Mouse (Mus musculus) midbrain, embryonic 11.5 days (tissue): ENCODE measurements around the gene Fhad1. TPM values are rescaled to one million over a fixed set of nuclear protein-coding genes. Genes with fewer than 3 reads are reported as not detected.

Experiments used
- ATAC-seq: fragments of 200-750 bp; cut with Nextera tagmentation; 2 replicates; pipeline ENCODE4 v1.8.0; 2017; ENCODE audit warnings: moderate TSS enrichment, moderate library complexity; ENCODE audit not compliant: low FRiP score
- DNase-seq: peaks from one replicate; pipeline ENCODE4 v3.0.0; 2015; ENCODE audit warnings: low spot score; ENCODE audit errors: missing footprints
- H3K27ac ChIP-seq: fragments of 300-500 bp; sonication (generic); 2 replicates; pipeline ENCODE4 v1.5.1; 2014; ENCODE audit warnings: low read depth, low read length
- H3K27me3 ChIP-seq: fragments of 300-500 bp; sonication (generic); 2 replicates; pipeline ENCODE4 v1.6.1; 2014; ENCODE audit warnings: mild to moderate bottlenecking, low read length, moderate library complexity, mixed read lengths; ENCODE audit not compliant: control insufficient read depth, insufficient read depth
- H3K36me3 ChIP-seq: fragments of 300-500 bp; sonication (generic); 2 replicates; pipeline ENCODE4 v1.6.1; 2014; ENCODE audit warnings: mild to moderate bottlenecking, low read length, moderate library complexity, mixed read lengths; ENCODE audit not compliant: control insufficient read depth, insufficient read depth
- H3K4me1 ChIP-seq: fragments of 300-500 bp; sonication (generic); 2 replicates; pipeline ENCODE4 v1.6.1; 2014; ENCODE audit warnings: low read length; ENCODE audit not compliant: control insufficient read depth, insufficient read depth
- H3K4me2 ChIP-seq: fragments of 300-500 bp; sonication (generic); 2 replicates; pipeline ENCODE4 v1.6.1; 2014; ENCODE audit warnings: mild to moderate bottlenecking, moderate library complexity
- H3K4me3 ChIP-seq: fragments of 300-500 bp; sonication (generic); 2 replicates; pipeline ENCODE4 v1.5.1; 2014; ENCODE audit warnings: low read depth, low read length
- H3K9ac ChIP-seq: fragments of 300-500 bp; sonication (generic); 2 replicates; pipeline ENCODE4 v1.6.1; 2014; ENCODE audit warnings: low read length
- H3K9me3 ChIP-seq: fragments of 300-500 bp; sonication (generic); 2 replicates; pipeline ENCODE4 v1.6.1; 2016; ENCODE audit warnings: low read length; ENCODE audit not compliant: control insufficient read depth
- WGBS: fragments of 180-500 bp; shearing (Covaris S2); extraction: QIAGEN DNeasy Blood & Tissue Kit; methylation state at CpG from one replicate; pipeline ENCODE4 v1.1.7; 2014; 5-methylcytosine and 5-hydroxymethylcytosine counted together
- polyA plus RNA-seq: library from polyadenylated mRNA; unstranded; fragments of >200 nt; fragmentation: Nextera tagmentation; extraction: Ambion mirVana; gene quantifications from 2 replicates; pipeline ENCODE4 v1.2.1, GENCODE M21; 2014

Gene Fhad1
- polyA plus RNA-seq, 1 experiment from 2014 or later = 2.4 TPM

GRCm38 (mm10) chr4:141870666-141871332 is 144.1 kb downstream of the Fhad1 start:
- H3K9me3 ChIP-seq = no peaks in the 10 kb centered on the region
- H3K4me1 ChIP-seq = peaks cover 33% of the 10 kb centered on the region
- no peaks in the 10 kb centered on the region for H3K27me3 ChIP-seq
- no peak overlapping the region for H3K9ac ChIP-seq
- no peaks in the 10 kb centered on the region for H3K36me3 ChIP-seq
- ATAC-seq = no peak
- no peak overlapping the region for H3K4me3 ChIP-seq
- WGBS = 79% methylated on average over 11 of the region's 11 CpGs
- H3K27ac ChIP-seq = no peak overlapping the region
- no peak overlapping the region for H3K4me2 ChIP-seq
- no peak for DNase-seq

DNA sequence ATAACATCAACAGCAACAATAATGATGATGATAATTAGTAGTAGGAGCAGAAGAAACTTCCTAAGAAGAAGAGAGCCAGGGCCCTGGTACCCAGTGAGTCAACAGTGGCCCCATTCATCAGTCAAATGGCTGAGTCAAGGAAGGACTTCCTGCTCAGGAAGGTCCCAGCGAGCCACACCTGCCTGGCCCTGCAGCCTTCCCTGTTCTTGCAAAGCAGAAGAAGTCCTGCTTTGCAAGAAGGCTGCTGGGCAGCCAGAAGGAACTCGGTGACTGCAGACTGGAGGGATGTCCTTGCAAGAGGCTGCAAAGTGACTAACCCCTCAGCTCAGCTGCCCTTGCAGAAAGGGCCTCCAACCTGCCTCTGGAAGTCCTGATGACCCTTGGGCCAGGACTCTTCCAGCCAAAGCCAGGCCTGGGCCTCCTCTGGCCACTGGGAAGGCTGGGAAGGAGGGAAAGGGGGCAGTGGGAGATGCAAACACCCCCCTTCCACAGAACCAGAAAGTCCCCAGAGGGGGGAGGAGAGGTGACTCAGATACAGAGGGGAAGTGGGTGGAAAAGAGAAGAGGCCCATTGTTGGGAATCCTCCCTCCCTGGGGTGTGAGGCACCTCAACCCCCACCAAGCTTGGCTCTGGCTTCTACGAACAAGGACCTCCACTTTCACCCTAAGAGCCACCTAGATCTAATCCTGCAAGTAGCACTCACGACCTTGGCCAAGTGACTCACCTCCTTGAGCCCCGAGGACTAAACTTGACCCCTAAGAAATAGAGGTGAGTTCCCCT is 145.3 kb downstream of the Fhad1 start:
- DNase-seq = no peak
- H3K9ac ChIP-seq = no peak overlapping the region
- no peak overlapping the region for H3K4me3 ChIP-seq
- no peaks in the 10 kb centered on the region for H3K9me3 ChIP-seq
- H3K27me3 ChIP-seq = no peaks in the 10 kb centered on the region
- WGBS = 76% methylated on average over 5 of the region's 5 CpGs
- peaks cover 25% of the 10 kb centered on the region for H3K4me1 ChIP-seq
- no peak for ATAC-seq
- H3K36me3 ChIP-seq = no peaks in the 10 kb centered on the region
- H3K27ac ChIP-seq = no peak overlapping the region
- no peak overlapping the region for H3K4me2 ChIP-seq

DNA sequence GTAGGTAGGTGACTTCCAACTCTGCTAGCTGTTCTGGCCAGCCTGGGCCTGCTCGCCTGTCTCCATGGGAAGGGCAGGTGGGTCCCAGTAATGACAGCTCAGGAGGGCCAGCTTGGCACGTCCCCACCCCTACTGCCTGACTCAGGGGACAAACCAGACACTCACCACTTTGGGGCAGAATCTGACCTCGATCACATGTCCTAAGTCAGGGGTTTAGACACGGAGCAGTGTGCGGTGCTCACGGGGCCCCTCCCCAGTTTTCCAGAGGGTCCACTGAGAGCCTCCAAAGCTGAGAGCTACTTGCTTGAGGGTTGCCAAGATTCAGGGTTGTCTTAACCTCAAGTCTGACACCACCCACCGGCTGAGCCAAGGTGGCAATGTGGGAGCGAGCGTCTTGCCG is 146.8 kb downstream of the Fhad1 start:
- DNase-seq (no peak), ATAC-seq (no peak)
- Histone ChIP-seq H3K27me3 (no peaks in the 10 kb centered on the region), H3K9ac (no peak overlapping the region), H3K4me2 (no peak overlapping the region), H3K36me3 (no peaks in the 10 kb centered on the region), H3K4me3 (no peak overlapping the region), H3K9me3 (no peaks in the 10 kb centered on the region), H3K27ac (no peak overlapping the region), H3K4me1 (peaks cover 13% of the 10 kb centered on the region)
- WGBS = 83% methylated on average over 10 of the region's 10 CpGs

DNA sequence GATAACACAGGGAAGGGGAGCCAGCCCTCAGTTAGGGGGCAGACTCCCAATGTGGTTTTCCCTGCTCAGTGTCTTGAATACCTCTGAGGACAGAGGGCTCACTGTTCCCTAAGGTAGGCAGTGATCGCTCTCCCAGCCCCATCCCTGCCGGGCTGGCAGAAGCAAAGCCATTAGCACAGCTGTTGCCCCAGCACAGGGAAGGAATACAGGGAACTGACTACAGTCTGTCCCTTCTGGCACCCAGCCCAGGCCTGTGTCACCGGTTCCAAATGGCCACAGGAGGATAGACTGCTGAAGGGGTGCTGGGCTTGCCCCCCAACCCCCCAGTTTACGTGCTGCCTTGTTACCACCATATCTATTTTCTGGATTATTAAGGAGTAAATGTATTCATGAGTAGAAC is 147.4 kb downstream of the Fhad1 start:
- no peak overlapping the region for H3K4me2 ChIP-seq
- no peaks in the 10 kb centered on the region for H3K36me3 ChIP-seq
- H3K4me3 ChIP-seq = no peak overlapping the region
- no peak for ATAC-seq
- no peak overlapping the region for H3K9ac ChIP-seq
- no peak for DNase-seq
- H3K27ac ChIP-seq = no peak overlapping the region
- WGBS = 62% methylated on average over 4 of the region's 4 CpGs
- H3K4me1 ChIP-seq = peaks cover 13% of the 10 kb centered on the region
- no peaks in the 10 kb centered on the region for H3K9me3 ChIP-seq
- no peaks in the 10 kb centered on the region for H3K27me3 ChIP-seq

DNA sequence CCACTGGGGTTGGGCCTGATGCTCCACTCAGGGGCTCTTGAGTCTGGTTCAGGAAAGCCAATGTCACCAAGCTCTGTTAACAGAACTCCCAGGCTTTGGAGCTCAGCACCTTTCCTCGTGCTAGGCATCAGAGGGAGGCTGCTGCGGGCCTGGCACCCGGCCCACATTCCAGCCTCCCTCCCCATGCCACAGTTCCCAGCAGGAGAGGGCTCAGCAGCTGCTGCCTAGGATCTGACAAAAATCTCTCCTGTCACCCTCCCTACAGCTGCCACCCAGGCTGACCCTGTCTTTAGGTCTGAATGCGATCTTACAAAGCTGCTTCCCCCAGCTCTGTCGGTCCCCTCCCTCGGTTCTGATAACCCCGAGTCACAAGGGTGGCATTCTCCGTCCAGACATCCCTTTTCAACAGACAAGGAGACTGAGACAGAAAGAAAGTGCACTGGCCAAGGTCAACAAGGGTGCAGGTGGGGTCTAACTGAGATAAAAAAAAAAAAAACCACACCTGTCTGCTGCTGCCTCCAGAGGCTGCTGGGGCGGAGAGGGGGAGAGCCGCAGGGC is 147.9 kb downstream of the Fhad1 start:
- WGBS = 34% methylated on average over 10 of the region's 10 CpGs
- no peak overlapping the region for H3K4me2 ChIP-seq
- H3K27ac ChIP-seq = peak overlapping the region; percentile 14; the same call in 1 of the 2 replicates
- ATAC-seq = no peak
- H3K9me3 ChIP-seq = no peaks in the 10 kb centered on the region
- peak overlapping the region; percentile 27; the same call in 1 of the 2 replicates for H3K9ac ChIP-seq
- no peaks in the 10 kb centered on the region for H3K36me3 ChIP-seq
- no peak for DNase-seq
- H3K4me3 ChIP-seq = no peak overlapping the region
- H3K27me3 ChIP-seq = no peaks in the 10 kb centered on the region
- peaks cover 13% of the 10 kb centered on the region for H3K4me1 ChIP-seq

DNA sequence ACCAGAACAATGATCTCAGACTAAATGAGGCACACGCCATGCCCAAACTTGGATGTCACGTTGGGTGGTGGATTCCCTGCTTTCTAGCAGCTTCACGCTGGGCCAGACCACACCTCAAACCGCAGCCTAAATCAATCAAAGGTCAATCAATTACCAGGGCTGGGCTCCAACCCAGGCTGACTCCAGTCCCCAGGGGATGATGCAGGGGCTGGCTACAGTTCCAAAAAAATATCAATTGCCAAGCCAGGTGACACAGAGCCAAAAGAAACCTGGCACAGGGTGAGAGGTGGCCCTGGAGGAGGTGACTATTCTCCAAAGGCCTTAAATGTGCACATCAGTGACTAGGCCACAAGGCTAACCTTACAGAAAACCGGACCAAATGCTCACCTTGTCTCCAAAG is 149.3 kb downstream of the Fhad1 start:
- Histone ChIP-seq H3K27me3 (no peaks in the 10 kb centered on the region), H3K4me3 (no peak overlapping the region), H3K36me3 (peaks cover 7% of the 10 kb centered on the region; the same call in 1 of the 2 replicates), H3K27ac (no peak overlapping the region), H3K4me1 (peaks cover 11% of the 10 kb centered on the region), H3K9me3 (no peaks in the 10 kb centered on the region), H3K4me2 (no peak overlapping the region), H3K9ac (no peak overlapping the region)
- 90% methylated on average over 5 of the region's 5 CpGs for WGBS
- ATAC-seq = no peak
- DNase-seq = no peak

- ATAC-seq = no peak
- Histone ChIP-seq H3K27me3 (no peaks in the 10 kb centered on the region), H3K9ac (no peak overlapping the region), H3K4me1 (peaks cover 11% of the 10 kb centered on the region), H3K9me3 (no peaks in the 10 kb centered on the region), H3K4me2 (no peak overlapping the region), H3K27ac (no peak overlapping the region), H3K4me3 (no peak overlapping the region), H3K36me3 (peaks cover 7% of the 10 kb centered on the region; the same call in 1 of the 2 replicates)
- WGBS = 93% methylated on average over 5 of the region's 5 CpGs
- no peak for DNase-seq
These were observed 149.9 kb downstream of the Fhad1 start for GRCm38 (mm10) chr4:141865006-141865405.

GRCm38 (mm10) chr4:141864506-141864905 is 150.4 kb downstream of the Fhad1 start:
- Histone ChIP-seq H3K9me3 (no peaks in the 10 kb centered on the region), H3K4me2 (no peak overlapping the region), H3K36me3 (peaks cover 8% of the 10 kb centered on the region), H3K27me3 (no peaks in the 10 kb centered on the region), H3K4me3 (no peak overlapping the region), H3K9ac (no peak overlapping the region), H3K4me1 (peaks cover 11% of the 10 kb centered on the region), H3K27ac (no peak overlapping the region)
- DNase-seq (no peak), ATAC-seq (no peak)
- WGBS = 95% methylated on average over 8 of the region's 8 CpGs

DNA sequence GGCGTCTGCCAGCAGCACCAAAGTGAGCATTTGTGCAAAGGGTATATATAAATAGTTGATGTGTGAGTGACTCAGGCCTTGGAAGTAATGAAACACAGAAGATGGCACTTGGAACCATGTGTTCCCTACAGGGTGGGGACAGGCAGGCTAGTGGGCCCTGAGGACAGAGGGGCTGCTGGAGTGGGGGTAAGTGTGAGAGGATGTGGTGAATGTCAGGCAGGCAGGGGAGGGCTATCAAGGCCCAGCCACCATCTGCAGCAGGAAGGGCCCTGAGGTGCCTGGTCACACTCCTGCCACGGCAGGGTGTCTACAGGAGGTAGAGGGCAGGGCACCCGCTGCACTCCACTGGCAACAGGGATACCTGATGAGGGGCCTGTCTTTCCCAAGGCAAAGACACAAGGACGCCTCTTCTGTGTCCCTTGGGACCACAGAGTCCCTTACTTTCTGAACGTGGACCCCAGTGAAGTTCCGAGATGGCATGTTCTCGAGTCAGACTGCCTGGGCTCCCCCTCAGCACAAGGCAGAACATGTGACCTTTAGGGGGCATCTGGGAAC is 151.1 kb downstream of the Fhad1 start:
- no peak overlapping the region for H3K27ac ChIP-seq
- H3K4me2 ChIP-seq = no peak overlapping the region

More for the DNA sequence above, 151.1 kb downstream of the Fhad1 start:
- Histone ChIP-seq H3K36me3 (peaks cover 10% of the 10 kb centered on the region), H3K9me3 (no peaks in the 10 kb centered on the region), H3K4me3 (no peak overlapping the region), H3K4me1 (peaks cover 11% of the 10 kb centered on the region), H3K9ac (no peak overlapping the region), H3K27me3 (no peaks in the 10 kb centered on the region)
- no peak for DNase-seq
- ATAC-seq = no peak
- 94% methylated on average over 7 of the region's 7 CpGs for WGBS
